Mouse (Mus musculus) urinary bladder, postnatal 36 days (tissue): ENCODE data around the gene B3gnt3.

ENCODE experiments used
- DNase-seq, 2 experiments: peaks; one replicate each; pipeline ENCODE4 v3.0.0; 2022; ENCODE audit warnings: low spot score in 2 of 2, mixed read lengths in 1 of 2

The B3gnt3 gene

GRCm38 (mm10) chr8:71645510-71645909 lies 56.1 kb downstream of the B3gnt3 start:
- no peak for DNase-seq
